Mouse (Mus musculus) C2C12 (cell line): ENCODE data around the gene Nosip. TPM values are rescaled to one million over a fixed set of nuclear protein-coding genes. Genes with fewer than 3 reads are reported as not detected.

ENCODE experiments used
- H3K27me3 ChIP-seq: one replicate; pipeline ENCODE4 v1.6.1; 2011; ENCODE audit not compliant: control insufficient read depth, insufficient read depth, insufficient read length
- H3K36me3 ChIP-seq: one replicate; pipeline ENCODE4 v1.6.1; 2011; ENCODE audit not compliant: control insufficient read depth, insufficient read depth
- H3K4me3 ChIP-seq: one replicate; pipeline ENCODE4 v1.5.1; 2011; ENCODE audit warnings: mild to moderate bottlenecking, control low read depth; ENCODE audit not compliant: poor library complexity, insufficient read depth, severe bottlenecking
- H3K79me2 ChIP-seq: one replicate; pipeline ENCODE4 v1.6.1; 2011; ENCODE audit not compliant: control insufficient read depth, insufficient read depth
- H3K79me3 ChIP-seq: one replicate; pipeline ENCODE4 v1.6.1; 2011; ENCODE audit warnings: low read depth, control low read depth
- H3ac ChIP-seq: one replicate; pipeline ENCODE3; 2011; ENCODE audit warnings: low read depth; ENCODE audit not compliant: control insufficient read depth, insufficient read length
- CEBPB ChIP-seq: IDR thresholded peaks from one replicate; pipeline ENCODE4 v1.6.1; 2011; ENCODE audit warnings: low read depth, mild to moderate bottlenecking, control low read depth, moderate library complexity
- CTCF ChIP-seq: IDR thresholded peaks from one replicate; pipeline ENCODE4 v1.5.1; 2011; ENCODE audit not compliant: control insufficient read depth, insufficient read depth, insufficient read length
- FOSL1 ChIP-seq: IDR thresholded peaks from one replicate; pipeline ENCODE4 v1.8.0; 2011; ENCODE audit warnings: mild to moderate bottlenecking, low read length; ENCODE audit not compliant: poor library complexity, insufficient read depth, severe bottlenecking
- MAX ChIP-seq: IDR thresholded peaks from one replicate; pipeline ENCODE4 v1.6.1; 2011; ENCODE audit warnings: mild to moderate bottlenecking, control low read depth
- MYOD1 ChIP-seq: IDR thresholded peaks from one replicate; pipeline ENCODE4 v1.6.1; 2011; ENCODE audit warnings: low read depth; ENCODE audit not compliant: control insufficient read depth, insufficient read length
- MYOG ChIP-seq: IDR thresholded peaks from one replicate; pipeline ENCODE4 v1.6.1; 2011; ENCODE audit not compliant: control insufficient read depth, insufficient read length; ENCODE audit errors: extremely low read depth
- USF1 ChIP-seq: IDR thresholded peaks from one replicate; pipeline ENCODE4 v1.6.1; 2011; ENCODE audit warnings: low read depth, mild to moderate bottlenecking, control low read depth, moderate library complexity
- polyA plus RNA-seq: library from polyadenylated mRNA; unstranded; fragments of >200 nt; fragmentation: generic; extraction: Trizol; gene quantifications from one replicate; pipeline ENCODE4 v1.2.1, GENCODE M21; 2012; ENCODE audit warnings: missing spikeins

Nosip gene
- polyA plus RNA-seq, 1 experiment = 66.6 TPM

GRCm38 (mm10) chr7:45052862-45053116 lies 9.4 kb upstream of the Nosip start, which contains the start of gene Prr12:
Prr12 (minus strand) TSS chr7:45052881.
- peak within 1 kb of the TSS; percentile 92 for H3ac ChIP-seq
- H3K36me3 ChIP-seq = peaks cover 15% of the 10 kb centered on the region
- TF ChIP-seq USF1 = no peak
- TF ChIP-seq FOSL1 = no peak
- TF ChIP-seq MYOG = no peak
- no peak for TF ChIP-seq CTCF
- TF ChIP-seq MYOD1 = no peak
- no peak for TF ChIP-seq CEBPB
- TF ChIP-seq MAX = no peak
- peaks cover 18% of the 10 kb centered on the region for H3K79me3 ChIP-seq
- H3K27me3 ChIP-seq = no peaks in the 10 kb centered on the region
- peak within 1 kb of the TSS; percentile 60 for H3K4me3 ChIP-seq
- peaks cover 47% of the 10 kb centered on the region for H3K79me2 ChIP-seq

GRCm38 (mm10) chr7:45053117-45053930 lies 8.9 kb upstream of the Nosip start:
- Histone ChIP-seq H3K4me3 (peak overlapping the region; percentile 60), H3K79me3 (peaks cover 18% of the 10 kb centered on the region), H3K36me3 (peaks cover 15% of the 10 kb centered on the region), H3K79me2 (peaks cover 42% of the 10 kb centered on the region), H3K27me3 (no peaks in the 10 kb centered on the region), H3ac (peak overlapping the region; percentile 83)
- TF ChIP-seq FOSL1 = no peak
- no peak for TF ChIP-seq MYOG
- no peak for TF ChIP-seq MYOD1
- TF ChIP-seq CTCF = no peak
- TF ChIP-seq MAX = no peak
- TF ChIP-seq CEBPB = no peak
- TF ChIP-seq USF1 = no peak

- H3K36me3 ChIP-seq = peaks cover 12% of the 10 kb centered on the region
- TF ChIP-seq CEBPB (no peak), MYOG (no peak), CTCF (no peak), MYOD1 (no peak), USF1 (no peak), FOSL1 (no peak), MAX (no peak)
- peak overlapping the region; percentile 60 for H3K4me3 ChIP-seq
- no peaks in the 10 kb centered on the region for H3K27me3 ChIP-seq
- H3K79me2 ChIP-seq = peaks cover 35% of the 10 kb centered on the region
- H3K79me3 ChIP-seq = peaks cover 18% of the 10 kb centered on the region
- H3ac ChIP-seq = peak overlapping the region; percentile 83
Measured at GRCm38 (mm10) chr7:45053931-45054510, 8.2 kb upstream of the Nosip start.

GRCm38 (mm10) chr7:45056329-45056971 lies 5.8 kb upstream of the Nosip start:
- no peak for TF ChIP-seq CTCF
- no peak for TF ChIP-seq FOSL1
- no peak for TF ChIP-seq MYOG
- TF ChIP-seq MAX = no peak
- TF ChIP-seq USF1 = no peak
- TF ChIP-seq CEBPB = no peak
- no peak for TF ChIP-seq MYOD1
- no peak overlapping the region for H3ac ChIP-seq
- H3K79me3 ChIP-seq = peaks cover 9% of the 10 kb centered on the region
- H3K36me3 ChIP-seq = no peaks in the 10 kb centered on the region
- H3K79me2 ChIP-seq = peaks cover 12% of the 10 kb centered on the region
- no peak overlapping the region for H3K4me3 ChIP-seq
- H3K27me3 ChIP-seq = no peaks in the 10 kb centered on the region

- peaks cover 7% of the 10 kb centered on the region for H3K79me2 ChIP-seq
- no peak overlapping the region for H3ac ChIP-seq
- H3K36me3 ChIP-seq = no peaks in the 10 kb centered on the region
- no peaks in the 10 kb centered on the region for H3K27me3 ChIP-seq
- TF ChIP-seq FOSL1 = no peak
- peaks cover 4% of the 10 kb centered on the region for H3K79me3 ChIP-seq
- no peak overlapping the region for H3K4me3 ChIP-seq
Measured at GRCm38 (mm10) chr7:45056972-45057348, 5.3 kb upstream of the Nosip start.
